Mouse (Mus musculus) liver, embryonic 11.5 days (tissue): ENCODE data around the gene Tenm1. TPM values are rescaled to one million over a fixed set of nuclear protein-coding genes. Genes with fewer than 3 reads are reported as not detected.

ENCODE experiments used
- ATAC-seq: fragments of 200-750 bp; cut with Nextera tagmentation; replicated peaks from 2 replicates; pipeline ENCODE4 v1.8.0; 2017; ENCODE audit warnings: moderate number of reproducible peaks, mild to moderate bottlenecking, moderate TSS enrichment, moderate library complexity; ENCODE audit not compliant: low FRiP score
- DNase-seq: peaks from one replicate; pipeline ENCODE4 v3.0.0-alpha.2; 2017; ENCODE audit warnings: low spot score
- H3K27ac ChIP-seq: fragments of 300-500 bp; sonication (generic); 2 replicates; pipeline ENCODE4 v1.5.1; 2014; ENCODE audit warnings: mild to moderate bottlenecking, low read depth, low read length, control low read depth
- H3K27me3 ChIP-seq: fragments of 300-500 bp; sonication (generic); replicated peaks from 2 replicates; pipeline ENCODE4 v1.6.1; 2014; ENCODE audit warnings: low read length, mixed read lengths; ENCODE audit not compliant: control insufficient read depth, insufficient read depth
- H3K36me3 ChIP-seq: fragments of 300-500 bp; sonication (generic); 2 replicates; pipeline ENCODE4 v1.6.1; 2014; ENCODE audit warnings: mild to moderate bottlenecking, low read length, moderate library complexity, mixed read lengths; ENCODE audit not compliant: control insufficient read depth, insufficient read depth
- H3K4me1 ChIP-seq: fragments of 300-500 bp; sonication (generic); replicated peaks from 2 replicates; pipeline ENCODE4 v1.6.1; 2014; ENCODE audit warnings: low read length, mixed read lengths; ENCODE audit not compliant: control insufficient read depth, insufficient read depth
- H3K4me2 ChIP-seq: fragments of 300-500 bp; sonication (generic); 2 replicates; pipeline ENCODE4 v1.6.1; 2014; ENCODE audit warnings: mild to moderate bottlenecking, control low read depth, moderate library complexity
- H3K4me3 ChIP-seq: fragments of 300-500 bp; sonication (generic); 2 replicates; pipeline ENCODE4 v1.5.1; 2014; ENCODE audit warnings: low read depth, low read length, control low read depth
- H3K9ac ChIP-seq: fragments of 300-500 bp; sonication (generic); 2 replicates; pipeline ENCODE4 v1.6.1; 2014; ENCODE audit warnings: low read depth, low read length, control low read depth
- H3K9me3 ChIP-seq: fragments of 300-500 bp; sonication (generic); 2 replicates; pipeline ENCODE4 v1.6.1; 2016; ENCODE audit warnings: low read length, inconsistent platforms, mixed read lengths; ENCODE audit not compliant: control insufficient read depth
- WGBS: fragments of 180-500 bp; shearing (Covaris S2); extraction: QIAGEN DNeasy Blood & Tissue Kit; methylation state at CpG from one replicate; pipeline ENCODE4 v1.1.7; 2014; 5-methylcytosine and 5-hydroxymethylcytosine counted together
- polyA plus RNA-seq: library from polyadenylated mRNA; unstranded; fragments of >200 nt; fragmentation: Nextera tagmentation; extraction: Ambion mirVana; gene quantifications from 2 replicates; pipeline ENCODE4 v1.2.1, GENCODE M21; 2014

Tenm1 gene
- polyA plus RNA-seq, 1 experiment from 2014 or later: 0.11 TPM

- 85% methylated on average over 2 of the region's 2 CpGs for WGBS
- H3K9ac ChIP-seq: no peak overlapping the region
- no peaks in the 10 kb centered on the region for H3K9me3 ChIP-seq
Observed at GRCm38 (mm10) chrX:42522868-42523267, 906.1 kb downstream of the Tenm1 start.

GRCm38 (mm10) chrX:42512567-42512966 lies 916.4 kb downstream of the Tenm1 start:
- Histone ChIP-seq H3K36me3 (no peaks in the 10 kb centered on the region), H3K4me3 (no peak overlapping the region), H3K27me3 (no peaks in the 10 kb centered on the region), H3K4me2 (no peak overlapping the region), H3K9ac (no peak overlapping the region), H3K4me1 (no peaks in the 10 kb centered on the region), H3K9me3 (no peaks in the 10 kb centered on the region), H3K27ac (no peak overlapping the region)
- ATAC-seq (no peak), DNase-seq (no peak)

More at GRCm38 (mm10) chrX:42522868-42523267, 906.1 kb downstream of the Tenm1 start:
- Histone ChIP-seq H3K4me1 (no peaks in the 10 kb centered on the region), H3K4me3 (no peak overlapping the region), H3K4me2 (no peak overlapping the region), H3K36me3 (no peaks in the 10 kb centered on the region), H3K27me3 (no peaks in the 10 kb centered on the region), H3K27ac (no peak overlapping the region)
- DNase-seq: no peak
- ATAC-seq: no peak

- H3K4me2 ChIP-seq: no peak overlapping the region
- no peak overlapping the region for H3K9ac ChIP-seq
- ATAC-seq: no peak
- no peaks in the 10 kb centered on the region for H3K36me3 ChIP-seq
- WGBS: 66% methylated on average over 2 of the region's 2 CpGs
- H3K27ac ChIP-seq: no peak overlapping the region
- H3K9me3 ChIP-seq: no peaks in the 10 kb centered on the region
- H3K4me1 ChIP-seq: no peaks in the 10 kb centered on the region
- H3K4me3 ChIP-seq: no peak overlapping the region
- H3K27me3 ChIP-seq: no peaks in the 10 kb centered on the region
- no peak for DNase-seq
Observed at GRCm38 (mm10) chrX:42511105-42511504, 917.8 kb downstream of the Tenm1 start.

GRCm38 (mm10) chrX:42502291-42503043 lies 926.5 kb downstream of the Tenm1 start, which contains the start of gene Sh2d1a:
Gene Sh2d1a, plus strand, starts transcription at chrX:42502453.
- no peaks in the 10 kb centered on the region for H3K9me3 ChIP-seq
- DNase-seq (no peak), ATAC-seq (no peak)
- 73% methylated on average over 13 of the region's 13 CpGs for WGBS
- H3K36me3 ChIP-seq: no peaks in the 10 kb centered on the region
- H3K27ac ChIP-seq: no peak within 1 kb of the TSS
- H3K27me3 ChIP-seq: no peaks in the 10 kb centered on the region
- H3K4me2 ChIP-seq: no peak within 1 kb of the TSS
- H3K9ac ChIP-seq: no peak within 1 kb of the TSS
- no peak within 1 kb of the TSS for H3K4me3 ChIP-seq
- H3K4me1 ChIP-seq: no peaks in the 10 kb centered on the region

- Histone ChIP-seq H3K9ac (no peak overlapping the region), H3K36me3 (no peaks in the 10 kb centered on the region), H3K4me1 (no peaks in the 10 kb centered on the region), H3K4me3 (no peak overlapping the region), H3K27me3 (no peaks in the 10 kb centered on the region), H3K27ac (no peak overlapping the region), H3K4me2 (no peak overlapping the region), H3K9me3 (no peaks in the 10 kb centered on the region)
- DNase-seq (no peak), ATAC-seq (no peak)
Observed at GRCm38 (mm10) chrX:42500538-42500937, 928.4 kb downstream of the Tenm1 start.

- no peaks in the 10 kb centered on the region for H3K9me3 ChIP-seq
- H3K4me1 ChIP-seq: no peaks in the 10 kb centered on the region
- H3K4me3 ChIP-seq: no peak overlapping the region
- DNase-seq (no peak), ATAC-seq (no peak)
- H3K27me3 ChIP-seq: no peaks in the 10 kb centered on the region
- no peak overlapping the region for H3K27ac ChIP-seq
- 82% methylated on average over 8 of the region's 8 CpGs for WGBS
- H3K36me3 ChIP-seq: no peaks in the 10 kb centered on the region
- H3K9ac ChIP-seq: no peak overlapping the region
- H3K4me2 ChIP-seq: no peak overlapping the region
Observed at GRCm38 (mm10) chrX:42490336-42490735, 938.6 kb downstream of the Tenm1 start.

GRCm38 (mm10) chrX:42489446-42489845 lies 939.5 kb downstream of the Tenm1 start, which contains the start of gene Tex13c2:
Gene Tex13c2, plus strand, starts transcription at chrX:42489691.
- no peak for ATAC-seq
- no peaks in the 10 kb centered on the region for H3K9me3 ChIP-seq
- WGBS: 86% methylated on average over 16 of the region's 16 CpGs
- no peak within 1 kb of the TSS for H3K27ac ChIP-seq
- H3K36me3 ChIP-seq: no peaks in the 10 kb centered on the region
- H3K27me3 ChIP-seq: no peaks in the 10 kb centered on the region
- no peak within 1 kb of the TSS for H3K4me3 ChIP-seq
- H3K9ac ChIP-seq: no peak within 1 kb of the TSS
- H3K4me1 ChIP-seq: no peaks in the 10 kb centered on the region
- DNase-seq: no peak
- H3K4me2 ChIP-seq: no peak within 1 kb of the TSS

Other genes with a start within 250 kb of the Tenm1 start
- not detected in 2 replicates for gene Tex13c1, start 162.0 kb upstream of the Tenm1 start, polyA plus RNA-seq